Mouse (Mus musculus) G1E (cell line): ENCODE data around the gene Olfr1367.

ENCODE experiments used
- CTCF ChIP-seq: IDR thresholded peaks from 2 replicates; pipeline ENCODE4 v1.5.1; 2012; ENCODE audit warnings: low read depth, low read length, inconsistent platforms, mixed read lengths
- GATA1 ChIP-seq: IDR thresholded peaks from 2 replicates; pipeline ENCODE4 v1.6.1; 2012; ENCODE audit warnings: borderline replicate concordance, low read length, inconsistent platforms, mixed read lengths
- GATA2 ChIP-seq: IDR thresholded peaks from 2 replicates; pipeline ENCODE4 v1.6.1; 2012; ENCODE audit warnings: low read depth, low read length, inconsistent platforms, borderline replicate concordance
- TAL1 ChIP-seq: conservative IDR thresholded peaks from 2 replicates; pipeline ENCODE4 v1.6.1; 2012; ENCODE audit warnings: low read depth, low read length, inconsistent platforms, mixed read lengths

DNA sequence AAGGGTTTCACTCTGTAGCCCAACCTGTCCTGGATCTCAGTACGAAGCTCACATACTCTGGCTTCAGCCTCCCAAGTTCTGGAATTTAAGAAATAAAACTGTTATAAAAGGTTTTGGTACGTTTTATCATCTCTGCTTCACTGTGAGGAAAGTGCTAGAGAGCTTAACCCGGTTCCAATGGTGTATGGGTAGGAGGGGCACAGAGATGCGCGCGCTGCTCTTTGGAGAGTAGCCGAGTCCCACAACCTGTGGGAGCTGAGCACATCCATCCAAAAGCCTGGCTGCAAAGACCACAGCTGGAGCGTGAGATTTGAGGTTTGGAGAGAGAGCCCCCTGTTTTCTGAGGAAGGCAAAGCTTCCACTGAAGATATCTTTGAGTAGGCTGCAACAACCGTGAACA is 19.3 kb upstream of the Olfr1367 start:
- TF ChIP-seq CTCF (no peak), GATA1 (no peak), GATA2 (no peak), TAL1 (no peak)
